Mouse (Mus musculus): ENCODE data around the gene Bnc2. TPM values are rescaled to one million over a fixed set of nuclear protein-coding genes. Genes with fewer than 3 reads are reported as not detected.

Bnc2 gene
- total RNA-seq, 1 experiment from 2014 or later: not detected

DNA sequence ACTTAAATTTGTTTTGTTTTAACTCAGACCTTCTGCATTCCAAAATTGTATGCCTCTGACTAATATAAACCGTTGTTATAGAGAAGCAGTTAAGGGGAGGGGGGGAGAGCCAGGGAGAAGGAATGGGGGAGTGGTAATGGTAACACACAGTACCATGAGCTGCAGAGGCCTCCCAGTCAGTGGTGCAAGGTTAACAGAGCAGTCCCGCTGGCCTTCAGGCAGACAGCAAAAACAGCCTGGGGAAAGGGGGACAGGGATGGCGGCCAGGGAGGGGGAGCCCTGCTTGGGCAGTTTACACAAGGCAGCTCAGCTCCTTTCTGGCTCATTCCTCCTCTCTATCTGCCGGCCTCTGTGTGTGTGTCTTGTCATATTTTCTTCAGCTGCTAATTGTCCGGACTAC lies 151.9 kb downstream of the Bnc2 start:
- ATAC-seq (replicated peaks; ENCODE audit: low read depth, poor library complexity, severe bottlenecking): no peak

GRCm38 (mm10) chr4:84521562-84521961 lies 153.5 kb downstream of the Bnc2 start:
- ATAC-seq (replicated peaks; ENCODE audit: low read depth, poor library complexity, severe bottlenecking): no peak

DNA sequence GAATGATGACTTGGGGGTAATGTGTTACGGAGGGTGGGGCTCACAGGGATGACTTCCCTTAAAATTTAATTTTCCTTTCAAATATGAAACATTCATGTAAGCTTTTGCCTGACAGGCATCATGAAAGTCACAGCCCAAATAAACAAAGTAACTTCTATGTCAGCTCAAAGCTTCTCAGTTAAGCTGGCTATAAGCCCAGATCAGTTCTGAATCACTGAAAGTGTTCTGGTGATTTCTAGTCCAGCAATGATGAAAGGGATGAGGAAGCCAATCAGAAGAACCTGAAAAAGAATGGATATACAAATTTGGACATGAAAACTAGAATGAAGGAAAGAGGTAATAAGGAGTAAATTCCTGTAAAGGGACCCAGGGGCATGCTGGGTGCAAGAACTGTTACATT lies 164.6 kb downstream of the Bnc2 start:
- no peak for ATAC-seq (replicated peaks; ENCODE audit: low read depth, poor library complexity, severe bottlenecking)

GRCm38 (mm10) chr4:84507551-84507950 lies 167.5 kb downstream of the Bnc2 start:
- no peak for ATAC-seq (replicated peaks; ENCODE audit: low read depth, poor library complexity, severe bottlenecking)

GRCm38 (mm10) chr4:84502581-84503269 lies 172.3 kb downstream of the Bnc2 start:
- no peak for ATAC-seq (replicated peaks; ENCODE audit: low read depth, poor library complexity, severe bottlenecking)

DNA sequence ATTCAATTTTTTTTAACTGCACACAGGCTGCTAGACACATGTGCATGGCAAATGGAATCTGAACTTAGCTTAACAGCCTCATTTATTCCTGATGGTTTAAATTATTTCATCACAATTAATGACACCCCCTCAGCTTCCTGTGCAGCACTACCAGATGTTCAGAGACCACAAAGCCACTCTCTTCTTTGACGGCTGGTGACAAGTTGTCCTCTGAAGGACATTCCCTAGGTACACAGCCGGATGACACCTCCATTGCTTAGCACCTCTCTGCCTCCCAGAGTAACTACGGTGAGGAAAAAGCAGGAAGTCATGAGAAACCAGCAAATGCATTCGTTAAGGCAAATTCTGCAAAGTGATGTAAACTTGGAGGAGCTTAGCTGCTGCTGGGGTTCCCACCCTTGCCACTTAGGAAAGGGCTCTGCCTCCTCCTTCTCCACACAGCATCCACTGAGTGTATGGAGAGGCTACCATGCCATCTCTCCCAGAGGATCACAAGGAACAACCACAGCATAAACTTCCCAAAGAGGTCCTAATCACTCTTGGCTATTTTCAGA lies 174.2 kb downstream of the Bnc2 start:
- ATAC-seq (replicated peaks; ENCODE audit: low read depth, poor library complexity, severe bottlenecking): peak; percentile 45; the same call in 1 of the 2 replicates

- no peak for ATAC-seq (replicated peaks; ENCODE audit: low read depth, poor library complexity, severe bottlenecking)
Observed at GRCm38 (mm10) chr4:84500259-84500658, 174.8 kb downstream of the Bnc2 start.

DNA sequence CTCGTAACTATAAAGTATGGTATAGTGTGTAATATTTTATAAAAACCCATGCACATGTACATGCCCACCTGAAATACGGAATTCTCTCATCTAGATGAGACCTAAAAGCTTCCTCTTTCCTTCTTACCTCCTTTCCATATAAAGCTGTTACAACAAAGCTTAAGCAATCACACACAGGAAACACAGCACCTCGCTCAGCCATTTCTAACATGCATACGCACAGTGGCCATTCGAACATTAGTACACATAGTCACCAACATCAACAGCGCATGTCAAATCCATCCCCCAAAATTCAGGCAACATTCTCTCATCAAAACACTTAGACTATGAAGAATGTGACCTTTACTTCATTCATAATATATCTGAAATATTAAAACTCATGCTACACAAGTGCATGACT lies 176.6 kb downstream of the Bnc2 start:
- ATAC-seq (replicated peaks; ENCODE audit: low read depth, poor library complexity, severe bottlenecking): no peak

DNA sequence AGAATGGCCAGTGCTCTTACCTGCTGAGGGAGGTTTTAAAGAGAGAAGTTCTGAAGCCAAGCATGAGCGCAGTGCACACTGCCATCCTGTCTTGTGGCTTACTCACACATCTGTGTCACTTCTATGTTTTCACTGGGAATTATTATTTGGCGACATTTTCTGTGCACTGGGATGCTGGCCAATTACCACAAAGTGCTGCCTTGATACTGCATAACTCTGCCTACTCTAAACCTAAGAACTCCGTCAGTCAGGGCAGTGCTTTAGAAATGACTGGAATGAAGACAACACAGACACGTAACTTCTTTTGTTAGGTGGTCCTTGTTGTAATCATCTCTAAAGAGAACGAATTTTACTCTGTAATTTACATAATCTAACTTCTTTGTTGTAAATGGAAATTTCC lies 186.8 kb downstream of the Bnc2 start:
- no peak for ATAC-seq (replicated peaks; ENCODE audit: low read depth, poor library complexity, severe bottlenecking)

GRCm38 (mm10) chr4:84482680-84483079 lies 192.4 kb downstream of the Bnc2 start:
- no peak for ATAC-seq (replicated peaks; ENCODE audit: low read depth, poor library complexity, severe bottlenecking)

DNA sequence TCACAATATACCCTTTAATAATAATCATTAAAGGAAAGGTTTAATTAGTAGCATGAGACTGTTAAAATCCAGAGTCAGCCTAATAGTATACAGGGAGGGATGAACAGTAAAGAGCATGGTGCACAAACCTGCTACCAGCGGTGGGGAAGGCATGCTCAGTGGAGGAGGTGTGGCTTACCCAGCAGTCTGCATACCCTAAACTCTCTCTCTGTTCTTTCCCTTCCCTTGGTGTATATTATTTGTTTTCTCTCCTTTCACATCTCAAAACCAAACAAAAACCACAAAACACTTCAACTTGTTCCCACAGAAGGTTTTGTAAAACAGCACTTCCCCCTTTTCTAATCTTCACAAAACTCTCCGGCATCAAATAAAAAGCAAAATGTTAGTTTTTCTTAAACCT lies 202.4 kb downstream of the Bnc2 start:
- no peak for ATAC-seq (replicated peaks; ENCODE audit: low read depth, poor library complexity, severe bottlenecking)

DNA sequence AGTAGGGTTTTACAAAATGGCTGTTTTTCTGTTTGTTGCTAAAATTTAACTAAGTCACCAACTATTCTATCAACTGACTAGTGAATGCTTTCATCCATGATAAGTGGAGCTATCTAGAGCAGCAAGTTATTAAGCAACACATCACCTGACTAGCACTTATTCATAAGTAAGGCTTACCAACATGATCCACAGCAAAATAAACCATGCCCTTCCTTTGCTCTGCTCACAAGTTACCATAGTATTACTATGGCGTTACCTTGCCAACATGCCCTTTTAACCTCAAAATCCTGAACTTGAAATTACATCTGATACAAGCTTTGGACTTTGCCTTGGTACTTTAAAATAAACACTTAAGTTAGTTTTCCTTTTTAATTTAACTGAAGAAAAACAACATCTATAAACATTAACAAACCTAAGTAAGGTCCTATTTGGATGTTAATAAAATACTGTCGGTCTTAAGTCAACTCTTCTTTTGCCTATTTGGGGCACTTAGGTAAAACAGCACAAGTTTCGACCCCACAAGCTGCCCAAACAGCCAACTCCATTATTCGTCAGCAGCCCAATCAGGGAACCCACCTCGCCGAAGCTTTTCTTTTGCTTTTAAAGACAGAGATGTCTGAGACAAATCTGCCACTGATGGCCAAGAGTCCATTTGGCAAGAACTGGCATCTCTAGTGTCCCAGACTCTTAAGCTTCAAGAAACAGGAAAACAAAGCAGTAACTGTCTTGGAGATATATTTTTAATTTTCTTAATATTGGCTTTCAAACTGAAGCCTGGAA lies 204.8 kb downstream of the Bnc2 start:
- no peak for ATAC-seq (replicated peaks; ENCODE audit: low read depth, poor library complexity, severe bottlenecking)

- ATAC-seq (replicated peaks; ENCODE audit: low read depth, poor library complexity, severe bottlenecking): no peak
Observed at GRCm38 (mm10) chr4:84469400-84469799, 205.7 kb downstream of the Bnc2 start.

DNA sequence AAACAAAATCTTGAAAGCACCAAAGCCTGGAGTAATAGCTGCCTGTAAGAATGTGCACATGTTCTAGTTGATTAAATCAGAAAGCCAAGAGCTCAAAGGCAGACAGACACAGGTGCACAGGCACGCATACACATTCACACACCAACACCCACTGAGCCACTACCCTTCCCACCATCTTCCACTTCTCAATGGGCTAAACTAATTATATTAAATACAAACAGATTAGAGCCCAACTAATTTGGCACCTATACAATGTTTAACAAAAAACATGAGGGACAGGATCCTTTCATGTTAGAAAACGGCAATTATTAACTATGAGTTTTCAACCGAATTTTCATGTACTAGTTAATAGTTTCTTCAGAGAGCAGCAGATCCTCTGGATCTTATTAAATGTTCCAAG lies 207.4 kb downstream of the Bnc2 start:
- no peak for ATAC-seq (replicated peaks; ENCODE audit: low read depth, poor library complexity, severe bottlenecking)

DNA sequence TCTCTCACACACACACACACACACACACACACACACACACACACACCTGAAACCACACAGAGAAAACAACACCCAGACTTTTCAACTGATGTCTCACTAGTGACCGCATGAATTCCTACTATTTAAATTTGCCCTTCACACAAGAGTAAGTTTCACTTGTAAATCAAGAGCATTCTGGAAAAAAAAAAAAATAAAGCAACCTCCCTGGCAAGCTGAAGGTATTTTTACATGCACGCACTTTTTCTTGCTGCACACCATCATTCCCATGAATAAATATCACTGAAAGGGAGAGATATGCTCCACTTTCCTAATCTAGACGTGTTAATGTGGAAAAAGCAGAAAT lies 216.9 kb downstream of the Bnc2 start:
- no peak for ATAC-seq (replicated peaks; ENCODE audit: low read depth, poor library complexity, severe bottlenecking)

GRCm38 (mm10) chr4:84457512-84458217 lies 217.4 kb downstream of the Bnc2 start:
- ATAC-seq (replicated peaks; ENCODE audit: low read depth, poor library complexity, severe bottlenecking): no peak

DNA sequence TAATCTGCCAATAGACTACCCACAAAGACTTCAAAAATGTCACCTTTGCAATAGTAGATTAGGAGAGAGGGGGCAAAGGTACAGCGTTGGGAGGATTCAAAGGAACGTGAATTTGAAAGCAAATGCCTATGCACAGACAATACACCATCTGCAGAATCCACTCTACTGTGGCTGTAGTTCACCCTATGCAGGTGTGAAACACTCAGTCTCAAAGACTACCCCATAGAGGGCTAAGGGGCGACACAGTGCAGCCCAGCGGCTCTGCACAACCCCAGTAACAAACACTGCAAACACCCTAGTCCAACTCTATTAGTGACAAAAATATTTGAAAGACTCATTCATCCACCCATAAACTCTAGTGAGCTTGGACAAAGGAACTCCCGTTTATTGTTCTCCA lies 218.2 kb downstream of the Bnc2 start:
- ATAC-seq (replicated peaks; ENCODE audit: low read depth, poor library complexity, severe bottlenecking): no peak

DNA sequence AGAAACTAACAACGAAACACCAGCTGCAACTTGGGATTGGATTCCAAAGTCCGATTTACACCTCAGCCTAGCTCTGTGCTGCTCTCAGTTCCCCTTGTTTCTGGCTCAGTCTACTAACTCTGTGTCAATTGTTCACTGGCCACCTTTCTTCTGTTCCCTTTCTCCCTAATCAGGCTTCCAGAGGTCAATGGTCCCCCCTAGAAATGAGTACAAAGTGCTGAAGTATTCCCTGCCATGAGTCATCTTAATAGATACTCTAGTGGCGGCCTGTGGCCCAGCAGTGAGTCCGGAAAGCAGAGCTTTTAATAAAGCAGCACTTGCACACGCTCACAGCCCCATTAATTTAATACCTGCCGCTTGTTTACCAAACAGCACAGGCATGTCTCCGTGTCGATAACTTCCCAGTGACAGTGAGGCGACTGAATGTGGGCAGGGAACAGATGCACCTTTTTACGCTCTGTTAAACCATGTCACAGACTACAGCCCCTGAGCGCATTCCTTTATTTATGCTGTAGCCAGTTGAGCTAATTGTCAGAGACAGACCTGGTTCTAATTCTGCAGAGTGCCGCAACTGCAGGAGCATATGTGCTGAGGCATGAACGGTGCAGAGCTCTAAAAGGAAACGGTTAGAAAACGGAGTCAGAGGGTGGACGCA lies 218.8 kb downstream of the Bnc2 start:
- no peak for ATAC-seq (replicated peaks; ENCODE audit: low read depth, poor library complexity, severe bottlenecking)

GRCm38 (mm10) chr4:84454493-84454892 lies 220.6 kb downstream of the Bnc2 start:
- ATAC-seq (replicated peaks; ENCODE audit: low read depth, poor library complexity, severe bottlenecking): no peak

DNA sequence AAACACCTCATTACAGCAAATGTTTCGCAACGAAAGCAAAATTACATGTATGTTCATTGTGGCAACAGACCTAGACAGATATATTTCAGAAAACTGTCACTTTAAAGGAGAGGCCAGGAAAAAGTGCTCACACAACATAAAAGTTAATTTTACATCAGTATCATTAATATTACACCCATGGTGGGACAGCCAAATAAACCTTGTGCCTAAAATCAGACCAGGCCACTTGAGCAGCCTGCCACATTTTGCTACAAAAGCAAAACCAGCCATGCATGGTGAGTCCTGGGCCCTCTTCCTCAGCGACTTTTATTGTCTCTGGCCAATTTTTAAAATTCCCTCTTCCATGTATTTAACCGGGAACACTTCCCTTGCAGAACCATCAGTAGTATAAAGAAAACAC lies 221.5 kb downstream of the Bnc2 start:
- no peak for ATAC-seq (replicated peaks; ENCODE audit: low read depth, poor library complexity, severe bottlenecking)

All from common myeloid progenitor, adult 5-6 weeks (primary cell).